Mouse (Mus musculus): ENCODE results near the gene Nim1k. TPM values are rescaled to one million over a fixed set of nuclear protein-coding genes. Genes with fewer than 3 reads are reported as not detected.
"Not testable (repeated sequence)": the region's sequence is repeated elsewhere in the genome, so short reads cannot be mapped to it uniquely, and the experiment has no call there.

Nim1k gene
- total RNA-seq, 4 experiments from 2014 or later: 2.4 to 2.7 (median 2.4) TPM

- DNase-seq: no peak
These were observed 66.0 kb downstream of the Nim1k start for GRCm38 (mm10) chr13:119689709-119690038.

GRCm38 (mm10) chr13:119684416-119685177, 71.1 kb downstream of the Nim1k start:
- DNase-seq: no peak

GRCm38 (mm10) chr13:119681161-119681560, 74.5 kb downstream of the Nim1k start:
- no peak for DNase-seq

GRCm38 (mm10) chr13:119679721-119680120, 76.0 kb downstream of the Nim1k start:
- no peak for DNase-seq

GRCm38 (mm10) chr13:119678794-119679193, 76.9 kb downstream of the Nim1k start:
- no peak for DNase-seq

DNA sequence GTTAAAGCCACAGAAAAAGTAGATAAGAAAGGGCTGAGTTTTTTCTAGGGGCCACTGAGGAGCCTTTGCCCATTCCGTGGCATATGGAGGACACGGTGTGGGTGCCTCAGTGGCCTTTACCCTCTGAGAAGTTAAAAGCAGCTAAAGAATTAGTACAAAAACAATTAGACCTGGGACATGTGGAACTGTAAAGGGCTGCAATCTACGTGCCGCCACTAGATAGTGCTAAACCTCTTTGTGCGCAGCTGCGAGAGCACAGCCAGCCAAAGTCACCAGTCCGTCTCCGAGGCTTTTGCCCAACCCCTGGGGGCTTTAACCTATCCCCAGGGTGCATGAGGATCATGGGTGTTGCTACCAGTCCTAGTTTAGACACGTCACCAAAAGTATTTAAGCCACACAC, 94.3 kb downstream of the Nim1k start:
- not testable (repeated sequence) for DNase-seq

Other genes with a start within 250 kb of the Nim1k start
- under 1 TPM; 0.22 to 0.56 (median 0.29) TPM for gene Ccl28, start 132.1 kb downstream of the Nim1k start, total RNA-seq (2022)
- 100 to 1,000 TPM; 154 to 280 (median 237) TPM for gene Hmgcs1, start 65.5 kb downstream of the Nim1k start, total RNA-seq (2022)
- gene Zfp131, start 35.0 kb upstream of the Nim1k start, total RNA-seq (2022): 10 to 100 TPM; 30.8 to 39.5 (median 34.5) TPM
- not detected for gene AF067063, start 74.3 kb upstream of the Nim1k start, total RNA-seq (2022)
- gene D13Ertd608e, start 80.1 kb upstream of the Nim1k start, total RNA-seq (2022): not detected
- not detected for gene Tcstv1, start 138.9 kb upstream of the Nim1k start, total RNA-seq (2022)
- gene Gm21761, start 173.4 kb upstream of the Nim1k start, total RNA-seq (2022): not detected
- not detected for gene B020031M17Rik, start 194.9 kb upstream of the Nim1k start, total RNA-seq (2022)